Mouse (Mus musculus) kidney, postnatal 4 days (tissue): ENCODE results near the gene Itgae.

ENCODE experiments used
- DNase-seq, 2 experiments: peaks; one replicate each; pipeline ENCODE4 v3.0.0; 2021; ENCODE audit warnings: mixed read lengths in 2 of 2

Itgae gene

DNA sequence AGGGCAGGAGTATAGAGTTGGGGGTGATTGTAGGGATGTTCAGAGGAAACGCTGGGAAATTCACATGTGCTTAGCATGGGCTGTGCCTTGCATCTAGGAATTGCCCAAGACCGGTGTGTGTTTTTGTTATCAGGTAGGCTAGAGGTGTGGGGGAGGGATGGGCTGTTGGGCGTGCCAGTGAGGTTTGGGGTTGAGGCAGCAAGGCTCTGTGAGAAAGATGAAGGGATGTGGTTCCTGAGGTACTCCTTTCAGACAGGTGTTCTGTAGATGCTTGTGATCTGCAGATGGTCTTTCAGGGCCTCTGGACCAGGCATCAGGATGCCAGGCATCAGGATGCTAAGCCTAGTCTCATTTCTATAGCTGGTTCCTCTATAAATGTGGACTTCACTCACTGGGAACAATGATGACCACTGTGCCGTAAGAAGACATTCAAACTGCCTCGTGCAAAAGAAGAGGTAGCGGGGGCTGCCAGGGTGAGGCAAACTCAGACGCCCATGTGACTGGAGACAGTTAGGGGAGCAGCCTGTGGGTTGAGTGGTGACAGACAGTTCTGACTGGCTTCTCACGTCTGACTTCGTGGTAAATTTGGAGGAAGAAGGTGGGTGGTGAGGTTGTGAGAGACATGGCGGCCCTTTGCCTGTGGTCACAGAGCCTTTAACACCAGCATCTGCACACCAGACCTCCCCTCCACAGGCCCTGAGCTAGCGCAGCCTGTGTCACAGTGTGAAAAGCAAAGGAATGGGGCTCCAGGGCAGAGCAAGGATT is 4.0 kb downstream of the Itgae start:
- DNase-seq: no peak

DNA sequence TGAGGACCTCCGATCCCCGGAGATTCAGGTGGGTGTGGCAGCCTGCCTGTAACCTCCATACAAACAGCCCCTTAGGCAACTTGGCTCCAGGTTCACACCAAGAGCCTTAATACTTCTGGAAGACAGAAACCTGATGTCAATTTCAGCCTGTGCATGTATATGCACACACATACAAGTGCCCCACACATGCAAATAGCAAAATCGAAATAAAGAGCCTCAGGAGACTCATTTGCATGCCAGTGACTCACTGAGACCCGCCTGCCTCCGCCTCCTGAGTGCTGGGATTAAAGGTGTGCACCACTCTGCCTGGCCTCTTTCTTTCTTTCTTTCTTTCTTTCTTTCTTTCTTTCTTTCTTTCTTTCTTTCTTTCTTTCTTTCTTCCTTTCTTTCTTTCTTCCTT is 8.5 kb downstream of the Itgae start:
- no peak for DNase-seq

GRCm38 (mm10) chr11:73099976-73100750 is 9.8 kb downstream of the Itgae start:
- DNase-seq: no peak

- DNase-seq: no peak
These were observed 10.9 kb downstream of the Itgae start for GRCm38 (mm10) chr11:73101308-73101707.

- DNase-seq: no peak
These were observed 14.9 kb downstream of the Itgae start for GRCm38 (mm10) chr11:73105246-73105645.

DNA sequence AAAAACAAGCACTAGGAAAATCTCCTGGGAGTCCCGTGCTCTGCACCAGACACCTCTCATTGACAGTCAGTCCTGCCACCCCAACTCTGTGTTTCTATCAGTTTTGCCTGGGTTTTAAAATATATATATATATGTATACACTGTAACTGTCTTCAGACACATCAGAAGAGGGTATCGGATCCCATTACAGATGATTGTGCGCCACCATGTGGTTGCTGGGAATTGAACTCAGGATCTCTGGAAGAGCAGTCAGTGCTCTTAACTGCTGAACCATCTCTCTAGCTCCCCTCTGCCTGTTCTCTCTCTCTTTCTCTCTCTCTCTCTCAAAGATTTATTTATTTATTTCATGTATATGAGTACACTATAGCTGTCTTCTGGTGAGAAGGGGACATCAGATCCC is 17.0 kb downstream of the Itgae start:
- DNase-seq: peak; percentile 50 to 71

- no peak for DNase-seq
These were observed 18.0 kb downstream of the Itgae start for GRCm38 (mm10) chr11:73108195-73108897.

- DNase-seq: no peak
These were observed 18.7 kb downstream of the Itgae start for GRCm38 (mm10) chr11:73108898-73109625.

DNA sequence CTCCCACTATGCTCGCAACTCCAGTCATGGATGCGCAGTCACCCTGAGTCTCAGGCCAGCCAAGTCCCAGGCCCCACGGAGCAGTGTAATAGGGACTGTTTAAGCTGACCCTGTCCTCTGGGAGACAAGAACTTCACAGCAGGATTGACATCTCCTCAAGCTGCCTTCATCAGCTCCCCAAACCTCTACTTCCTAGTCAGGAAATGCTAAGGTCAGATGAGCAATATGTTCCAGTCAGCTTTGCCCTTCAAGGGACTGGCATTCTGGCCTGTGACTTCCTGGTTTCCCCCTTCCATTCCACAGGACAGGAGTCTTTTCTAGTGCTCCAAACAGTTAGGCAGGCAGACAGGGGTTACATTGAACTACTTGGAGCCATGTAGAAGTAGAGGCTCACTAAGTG is 19.6 kb downstream of the Itgae start:
- no peak for DNase-seq

DNA sequence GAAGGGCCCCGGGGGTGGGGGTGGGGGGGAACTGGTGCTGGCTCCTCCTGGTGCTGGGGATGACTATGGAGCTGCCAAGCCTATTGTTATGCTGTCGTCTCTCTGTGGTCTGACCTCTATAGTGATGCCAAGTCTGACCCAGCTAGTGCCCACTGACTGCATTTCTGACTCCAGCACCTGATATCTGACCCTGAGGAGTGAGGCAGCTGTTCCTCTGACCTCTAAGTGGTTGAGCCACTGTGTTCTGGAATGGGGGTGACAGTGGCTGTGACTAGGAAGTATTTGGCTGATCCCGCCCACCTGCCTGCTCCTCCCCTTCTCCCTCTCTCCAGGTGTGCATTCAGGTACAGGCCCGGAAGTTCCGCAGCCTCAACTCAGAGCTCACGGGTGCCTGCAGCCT is 21.0 kb downstream of the Itgae start:
- DNase-seq: no peak

DNA sequence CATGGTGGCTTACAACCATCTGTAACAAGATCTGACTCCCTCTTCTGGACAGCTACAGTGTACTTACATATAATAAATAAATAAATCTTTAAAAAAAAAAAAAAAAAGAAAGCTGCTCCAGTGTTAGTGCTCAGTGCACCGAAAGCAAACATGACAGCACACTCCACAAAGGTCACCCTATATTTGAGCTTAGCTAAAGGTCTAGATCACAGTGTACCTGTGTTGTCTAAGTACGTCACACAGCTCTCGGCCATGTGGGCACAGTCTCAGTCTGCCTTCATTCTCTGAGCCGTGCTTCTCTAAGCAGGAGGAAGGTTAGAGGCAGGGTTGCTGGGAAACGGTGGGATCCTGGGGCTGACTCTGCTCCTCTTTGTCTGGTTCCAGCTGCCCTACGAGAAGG is 36.1 kb downstream of the Itgae start:
- DNase-seq: no peak

DNA sequence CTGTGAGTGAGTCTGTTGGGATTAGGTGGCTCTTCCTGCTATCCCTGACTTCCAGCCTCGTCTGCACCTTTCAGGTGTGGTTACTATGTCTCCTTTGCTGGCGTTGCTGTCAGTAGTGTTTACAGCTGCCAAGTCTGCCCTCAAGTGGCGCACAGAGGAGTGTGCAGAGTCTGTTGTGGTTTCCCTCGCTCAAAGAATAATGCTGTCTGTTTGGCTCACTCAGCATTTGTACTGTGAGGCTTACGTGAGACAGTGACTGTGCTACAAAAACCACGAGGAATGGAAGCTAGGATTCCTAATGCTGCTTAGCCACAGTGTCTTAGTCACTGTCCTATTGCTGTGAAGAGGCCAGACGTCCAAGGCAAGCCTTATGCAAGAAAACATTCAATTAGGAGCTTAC is 40.6 kb downstream of the Itgae start:
- peak; percentile 9 to 27 for DNase-seq

GRCm38 (mm10) chr11:73132999-73133398 is 42.6 kb downstream of the Itgae start:
- no peak for DNase-seq

DNA sequence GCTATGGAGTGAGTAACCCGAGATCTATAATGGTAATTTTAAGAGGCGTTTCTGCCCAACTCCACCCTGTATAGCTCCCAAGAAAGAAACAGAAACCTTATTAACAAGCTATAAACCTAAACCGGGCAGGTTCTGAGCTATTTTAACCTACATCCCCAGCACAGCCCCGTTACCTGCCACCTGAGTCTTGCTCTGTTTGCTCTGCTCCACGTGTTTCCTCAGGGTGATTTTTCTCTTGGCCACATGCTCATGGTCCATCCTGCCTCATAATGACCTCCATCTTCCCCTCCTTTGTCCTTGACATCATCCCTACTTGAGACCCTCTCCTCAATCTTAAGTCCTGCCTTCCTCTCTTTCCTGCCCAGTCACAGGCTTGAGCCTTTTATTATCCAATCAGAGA is 43.8 kb downstream of the Itgae start:
- DNase-seq: no peak

GRCm38 (mm10) chr11:73136587-73136986 is 46.2 kb downstream of the Itgae start:
- DNase-seq: no peak

GRCm38 (mm10) chr11:73137116-73137515 is 46.7 kb downstream of the Itgae start:
- peak in 1 of 2 experiments; percentile 38 for DNase-seq

GRCm38 (mm10) chr11:73137591-73138501 is 47.5 kb downstream of the Itgae start, which contains the start of gene Haspin:
Haspin (minus strand) TSS chr11:73138294.
- DNase-seq: peak; percentile 96

GRCm38 (mm10) chr11:73144261-73144681 is 53.9 kb downstream of the Itgae start:
- DNase-seq: no peak

- no peak for DNase-seq
These were observed 55.9 kb downstream of the Itgae start for GRCm38 (mm10) chr11:73146026-73146974.

- DNase-seq: no peak
These were observed 56.6 kb downstream of the Itgae start for GRCm38 (mm10) chr11:73146975-73147365.
